Mouse (Mus musculus) hindbrain, embryonic 15.5 days (tissue): ENCODE results near the gene Herc1. TPM values are rescaled to one million over a fixed set of nuclear protein-coding genes. Genes with fewer than 3 reads are reported as not detected.
A peak's percentile ranks its signal among the peaks of the same experiment; 100 is the strongest.

ENCODE experiments used
- ATAC-seq: fragments of 200-750 bp; cut with Nextera tagmentation; 2 replicates; pipeline ENCODE4 v1.8.0; 2017; ENCODE audit warnings: low read depth, moderate number of reproducible peaks, moderate TSS enrichment; ENCODE audit not compliant: low FRiP score
- H3K27ac ChIP-seq: fragments of 300-500 bp; sonication (generic); replicated peaks from 2 replicates; pipeline ENCODE4 v1.5.1; 2015; ENCODE audit warnings: mild to moderate bottlenecking, inconsistent platforms
- H3K27me3 ChIP-seq: fragments of 300-500 bp; sonication (generic); 2 replicates; pipeline ENCODE4 v1.6.1; 2015; ENCODE audit warnings: control low read depth, inconsistent platforms
- H3K36me3 ChIP-seq: fragments of 300-500 bp; sonication (generic); 2 replicates; pipeline ENCODE4 v1.6.1; 2015; ENCODE audit warnings: control low read depth, inconsistent platforms
- H3K4me1 ChIP-seq: fragments of 300-500 bp; sonication (generic); replicated peaks from 2 replicates; pipeline ENCODE4 v1.6.1; 2015; ENCODE audit warnings: control low read depth, inconsistent platforms
- H3K4me2 ChIP-seq: fragments of 300-500 bp; sonication (generic); 2 replicates; pipeline ENCODE4 v1.6.1; 2015; ENCODE audit warnings: moderate library complexity, mild to moderate bottlenecking, inconsistent platforms
- H3K4me3 ChIP-seq: fragments of 300-500 bp; sonication (generic); 2 replicates; pipeline ENCODE4 v1.5.1; 2015; ENCODE audit warnings: mild to moderate bottlenecking, inconsistent platforms
- H3K9ac ChIP-seq: fragments of 300-500 bp; sonication (generic); 2 replicates; pipeline ENCODE4 v1.6.1; 2015; ENCODE audit warnings: inconsistent platforms
- H3K9me3 ChIP-seq: fragments of 300-500 bp; sonication (generic); 2 replicates; pipeline ENCODE4 v1.6.1; 2016; ENCODE audit warnings: control low read depth, inconsistent platforms
- WGBS: fragments of 180-500 bp; shearing (Covaris S2); methylation state at CpG from one replicate; pipeline ENCODE4 v1.1.7; 2015; 5-methylcytosine and 5-hydroxymethylcytosine counted together
- polyA plus RNA-seq: library from polyadenylated mRNA; unstranded; fragments of >200 nt; fragmentation: Nextera tagmentation; extraction: Ambion mirVana; gene quantifications from 2 replicates; pipeline ENCODE4 v1.2.1, GENCODE M21; 2015

Gene Herc1
- polyA plus RNA-seq, 1 experiment from 2014 or later: 42.6 TPM

GRCm38 (mm10) chr9:66329474-66329873 lies 20.8 kb upstream of the Herc1 start:
- Histone ChIP-seq H3K9ac (no peak overlapping the region), H3K4me2 (no peak overlapping the region), H3K4me1 (no peaks in the 10 kb centered on the region), H3K9me3 (no peaks in the 10 kb centered on the region), H3K36me3 (no peaks in the 10 kb centered on the region), H3K27me3 (no peaks in the 10 kb centered on the region), H3K27ac (no peak overlapping the region), H3K4me3 (no peak overlapping the region)
- WGBS: 59% methylated on average over 6 of the region's 6 CpGs
- no peak for ATAC-seq

- H3K9ac ChIP-seq: no peak overlapping the region
- H3K4me1 ChIP-seq: no peaks in the 10 kb centered on the region
- WGBS: 82% methylated on average over 3 of the region's 3 CpGs
- H3K4me2 ChIP-seq: no peak overlapping the region
- H3K4me3 ChIP-seq: no peak overlapping the region
- no peaks in the 10 kb centered on the region for H3K36me3 ChIP-seq
- no peak overlapping the region for H3K27ac ChIP-seq
- ATAC-seq: no peak
- no peaks in the 10 kb centered on the region for H3K9me3 ChIP-seq
- no peaks in the 10 kb centered on the region for H3K27me3 ChIP-seq
Measured at GRCm38 (mm10) chr9:66330437-66330836, 19.8 kb upstream of the Herc1 start.

- Histone ChIP-seq H3K27ac (no peak overlapping the region), H3K9ac (no peak overlapping the region), H3K4me1 (no peaks in the 10 kb centered on the region), H3K36me3 (no peaks in the 10 kb centered on the region), H3K4me2 (no peak overlapping the region), H3K4me3 (no peak overlapping the region), H3K27me3 (no peaks in the 10 kb centered on the region), H3K9me3 (no peaks in the 10 kb centered on the region)
- 92% methylated on average over 2 of the region's 2 CpGs for WGBS
- ATAC-seq: no peak
Measured at GRCm38 (mm10) chr9:66331548-66331947, 18.7 kb upstream of the Herc1 start.

- no peak overlapping the region for H3K4me2 ChIP-seq
- H3K27me3 ChIP-seq: no peaks in the 10 kb centered on the region
- no peaks in the 10 kb centered on the region for H3K9me3 ChIP-seq
- 84% methylated on average over 2 of the region's 2 CpGs for WGBS
- H3K36me3 ChIP-seq: no peaks in the 10 kb centered on the region
- no peaks in the 10 kb centered on the region for H3K4me1 ChIP-seq
- H3K27ac ChIP-seq: no peak overlapping the region
- no peak overlapping the region for H3K4me3 ChIP-seq
- no peak overlapping the region for H3K9ac ChIP-seq
- no peak for ATAC-seq
Measured at GRCm38 (mm10) chr9:66332393-66332792, 17.9 kb upstream of the Herc1 start.

- Histone ChIP-seq H3K4me1 (no peaks in the 10 kb centered on the region), H3K4me3 (no peak overlapping the region), H3K9ac (no peak overlapping the region), H3K9me3 (no peaks in the 10 kb centered on the region), H3K4me2 (no peak overlapping the region), H3K27ac (no peak overlapping the region), H3K27me3 (no peaks in the 10 kb centered on the region), H3K36me3 (no peaks in the 10 kb centered on the region)
- no peak for ATAC-seq
Measured at GRCm38 (mm10) chr9:66337280-66337679, 13.0 kb upstream of the Herc1 start.

- H3K9ac ChIP-seq: no peak overlapping the region
- no peak for ATAC-seq
- H3K4me3 ChIP-seq: no peak overlapping the region
- H3K36me3 ChIP-seq: no peaks in the 10 kb centered on the region
- no peaks in the 10 kb centered on the region for H3K27me3 ChIP-seq
- H3K27ac ChIP-seq: no peak overlapping the region
- 57% methylated on average over 3 of the region's 3 CpGs for WGBS
- H3K4me2 ChIP-seq: no peak overlapping the region
- H3K4me1 ChIP-seq: no peaks in the 10 kb centered on the region
- H3K9me3 ChIP-seq: no peaks in the 10 kb centered on the region
Measured at GRCm38 (mm10) chr9:66338005-66338782, 12.1 kb upstream of the Herc1 start.

- H3K4me1 ChIP-seq: no peaks in the 10 kb centered on the region
- H3K4me2 ChIP-seq: no peak overlapping the region
- WGBS: 60% methylated on average over 1 of the region's 1 CpGs
- no peaks in the 10 kb centered on the region for H3K27me3 ChIP-seq
- no peak overlapping the region for H3K9ac ChIP-seq
- H3K36me3 ChIP-seq: no peaks in the 10 kb centered on the region
- H3K27ac ChIP-seq: no peak overlapping the region
- no peaks in the 10 kb centered on the region for H3K9me3 ChIP-seq
- no peak for ATAC-seq
- no peak overlapping the region for H3K4me3 ChIP-seq
Measured at GRCm38 (mm10) chr9:66339714-66340113, 10.5 kb upstream of the Herc1 start.

- Histone ChIP-seq H3K4me1 (no peaks in the 10 kb centered on the region), H3K9me3 (no peaks in the 10 kb centered on the region), H3K4me2 (no peak overlapping the region), H3K9ac (no peak overlapping the region), H3K36me3 (no peaks in the 10 kb centered on the region), H3K27me3 (no peaks in the 10 kb centered on the region), H3K27ac (no peak overlapping the region), H3K4me3 (no peak overlapping the region)
- no peak for ATAC-seq
- 84% methylated on average over 3 of the region's 3 CpGs for WGBS
Measured at GRCm38 (mm10) chr9:66340394-66341094, 9.7 kb upstream of the Herc1 start.

GRCm38 (mm10) chr9:66347405-66348035 lies 2.7 kb upstream of the Herc1 start:
- peaks cover 15% of the 10 kb centered on the region for H3K4me1 ChIP-seq
- H3K9me3 ChIP-seq: no peaks in the 10 kb centered on the region
- no peak overlapping the region for H3K27ac ChIP-seq
- no peak overlapping the region for H3K4me2 ChIP-seq
- no peak overlapping the region for H3K9ac ChIP-seq
- no peaks in the 10 kb centered on the region for H3K27me3 ChIP-seq
- no peak for ATAC-seq
- H3K36me3 ChIP-seq: no peaks in the 10 kb centered on the region
- no peak overlapping the region for H3K4me3 ChIP-seq
- WGBS: 89% methylated on average over 7 of the region's 7 CpGs

- Histone ChIP-seq H3K9ac (peak overlapping the region; percentile 100), H3K4me3 (peak overlapping the region; percentile 100), H3K27me3 (no peaks in the 10 kb centered on the region), H3K9me3 (no peaks in the 10 kb centered on the region), H3K4me1 (peaks cover 18% of the 10 kb centered on the region), H3K27ac (peak overlapping the region; percentile 99), H3K4me2 (peak overlapping the region; percentile 74), H3K36me3 (no peaks in the 10 kb centered on the region)
- peak; percentile 6; the same call in 1 of the 2 replicates for ATAC-seq
- WGBS: 37% methylated on average over 8 of the region's 8 CpGs
Measured at GRCm38 (mm10) chr9:66349144-66349859, 948 bp upstream of the Herc1 start.

GRCm38 (mm10) chr9:66350788-66351430 lies 659 bp downstream of the Herc1 start:
- Histone ChIP-seq H3K9me3 (no peaks in the 10 kb centered on the region), H3K4me3 (peak overlapping the region; percentile 100), H3K36me3 (no peaks in the 10 kb centered on the region), H3K27ac (peak overlapping the region; percentile 99), H3K9ac (peak overlapping the region; percentile 100), H3K4me1 (peaks cover 18% of the 10 kb centered on the region), H3K4me2 (peak overlapping the region; percentile 74), H3K27me3 (no peaks in the 10 kb centered on the region)
- 1% methylated on average over 32 of the region's 32 CpGs for WGBS
- ATAC-seq: peak; percentile 68
